Mouse (Mus musculus): Measurements from ENCODE around the gene Ift88. TPM values are rescaled to one million over a fixed set of nuclear protein-coding genes. Genes with fewer than 3 reads are reported as not detected.

Ift88 gene
- total and polyA plus RNA-seq, 2 experiments from 2014 or later, result 17.5 to 22.0 TPM

DNA sequence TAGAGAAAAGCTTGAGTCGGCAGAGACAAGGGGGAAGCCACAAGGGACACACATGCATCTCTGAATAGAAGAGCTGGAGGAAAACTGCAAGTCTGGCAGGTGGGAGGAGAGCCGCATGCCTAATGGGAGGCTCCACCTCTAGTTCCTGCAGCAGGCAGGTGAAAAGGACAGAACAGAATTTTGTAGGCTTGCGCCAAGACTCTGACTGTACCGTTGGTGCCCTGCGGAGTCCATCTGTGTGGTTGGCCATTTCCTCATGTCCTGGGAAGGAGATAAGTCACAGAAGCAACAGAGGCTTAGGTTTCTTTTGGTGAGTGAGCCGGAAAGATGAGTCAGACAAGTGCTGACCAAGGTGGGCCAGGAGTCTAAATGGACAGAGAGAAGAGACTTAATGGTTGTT is 79.9 kb downstream of the Ift88 start:
- no peak for TF ChIP-seq CTCF (IDR thresholded peaks at IDR 0.05)
- Histone ChIP-seq H3K4me3 (ENCODE audit: low read depth, low read length) (no peak overlapping the region), H3K36me3 (ENCODE audit: insufficient read depth, low read length) (peaks cover 5% of the 10 kb centered on the region), H3K27ac (ENCODE audit: low read depth, low read length) (no peak overlapping the region), H3K4me2 (ENCODE audit: low read depth, low read length, poor library complexity, severe bottlenecking) (no peak overlapping the region), H3K9ac (replicated peaks; ENCODE audit: low read length, poor library complexity, severe bottlenecking) (no peak overlapping the region), H3K27me3 (ENCODE audit: insufficient read depth, low read length) (no peaks in the 10 kb centered on the region), H3K4me1 (ENCODE audit: insufficient read depth, low read length) (no peaks in the 10 kb centered on the region), H3K9me3 (ENCODE audit: low read length) (no peaks in the 10 kb centered on the region)
- DNase-seq (ENCODE audit: low spot score), result no peak
- WGBS, result 89% methylated on average over 6 of the region's 6 CpGs
- no peak for ATAC-seq (ENCODE audit: low FRiP score)

DNA sequence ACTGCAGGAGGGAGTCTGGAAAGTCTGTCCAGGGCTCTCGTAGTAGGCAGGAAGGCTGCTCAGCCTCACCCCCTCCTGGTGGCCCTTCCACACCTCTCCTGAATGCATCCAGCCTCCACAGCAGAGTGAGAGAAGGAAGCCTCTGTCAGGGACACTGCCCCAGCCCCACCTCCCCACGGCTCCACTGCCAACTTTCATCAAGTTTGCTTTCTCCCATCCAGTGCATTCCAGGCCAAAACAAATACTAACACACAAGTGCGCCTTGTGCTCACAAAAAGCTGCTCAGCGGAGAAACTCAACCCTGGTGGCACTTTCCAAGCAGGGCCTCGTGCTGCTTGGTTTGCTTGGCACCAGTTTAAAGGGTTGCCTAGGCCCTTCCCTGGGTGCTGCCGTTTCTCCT is 85.7 kb downstream of the Ift88 start:
- peak; percentile 71 for DNase-seq (ENCODE audit: low spot score)
- Histone ChIP-seq H3K36me3 (ENCODE audit: insufficient read depth, low read length) (0 out of 2 replicates have a peak, but pooled peaks cover 4% of the 10 kb centered on the region), H3K4me3 (ENCODE audit: low read depth, low read length) (no peak overlapping the region), H3K4me2 (ENCODE audit: low read depth, low read length, poor library complexity, severe bottlenecking) (no peak overlapping the region), H3K9me3 (ENCODE audit: low read length) (no peaks in the 10 kb centered on the region), H3K27ac (ENCODE audit: low read depth, low read length) (no peak overlapping the region), H3K9ac (replicated peaks; ENCODE audit: low read length, poor library complexity, severe bottlenecking) (no peak overlapping the region), H3K4me1 (ENCODE audit: insufficient read depth, low read length) (no peaks in the 10 kb centered on the region), H3K27me3 (ENCODE audit: insufficient read depth, low read length) (no peaks in the 10 kb centered on the region)
- peak; percentile 82 for ATAC-seq (ENCODE audit: low FRiP score)
- WGBS, result 70% methylated on average over 6 of the region's 6 CpGs
- peak; percentile 43 for TF ChIP-seq CTCF (IDR thresholded peaks at IDR 0.05)

DNA sequence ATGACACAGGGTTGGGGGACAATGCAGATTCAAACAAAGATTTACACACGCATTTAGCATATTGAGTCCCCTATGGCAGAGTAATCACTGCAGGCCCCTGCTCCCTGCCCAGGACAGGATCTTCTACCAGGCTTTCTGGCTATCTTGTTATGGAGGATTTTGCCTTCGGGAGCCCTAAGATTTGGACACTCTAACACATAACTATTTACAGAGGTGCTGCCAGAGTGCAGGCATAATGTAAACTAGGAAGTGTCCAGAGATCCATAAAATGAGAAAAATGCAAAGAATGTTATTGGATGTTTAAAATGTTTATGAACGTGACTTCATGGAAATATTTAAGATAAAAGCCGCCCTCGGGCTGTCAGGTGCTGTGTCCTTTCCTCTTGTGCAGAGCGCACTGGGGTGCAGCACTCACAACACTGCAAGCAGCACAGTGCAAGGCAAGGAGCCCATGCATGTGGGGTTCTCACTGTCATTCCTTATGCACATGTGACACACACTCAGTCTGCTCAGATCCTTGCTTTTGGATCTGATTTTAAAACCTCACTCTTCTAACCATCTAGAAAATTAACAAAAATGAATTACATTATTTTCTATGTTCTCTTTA is 91.4 kb downstream of the Ift88 start:
- Histone ChIP-seq H3K4me3 (ENCODE audit: low read depth, low read length) (no peak overlapping the region), H3K9me3 (ENCODE audit: low read length) (no peaks in the 10 kb centered on the region), H3K4me1 (ENCODE audit: insufficient read depth, low read length) (no peaks in the 10 kb centered on the region), H3K36me3 (ENCODE audit: insufficient read depth, low read length) (0 out of 2 replicates have a peak, but pooled peaks cover 4% of the 10 kb centered on the region), H3K27me3 (ENCODE audit: insufficient read depth, low read length) (no peaks in the 10 kb centered on the region), H3K4me2 (ENCODE audit: low read depth, low read length, poor library complexity, severe bottlenecking) (no peak overlapping the region), H3K9ac (replicated peaks; ENCODE audit: low read length, poor library complexity, severe bottlenecking) (no peak overlapping the region), H3K27ac (ENCODE audit: low read depth, low read length) (no peak overlapping the region)
- no peak for DNase-seq (ENCODE audit: low spot score)
- WGBS, result 91% methylated on average over 6 of the region's 6 CpGs
- no peak for ATAC-seq (ENCODE audit: low FRiP score)
- no peak for TF ChIP-seq CTCF (IDR thresholded peaks at IDR 0.05)

DNA sequence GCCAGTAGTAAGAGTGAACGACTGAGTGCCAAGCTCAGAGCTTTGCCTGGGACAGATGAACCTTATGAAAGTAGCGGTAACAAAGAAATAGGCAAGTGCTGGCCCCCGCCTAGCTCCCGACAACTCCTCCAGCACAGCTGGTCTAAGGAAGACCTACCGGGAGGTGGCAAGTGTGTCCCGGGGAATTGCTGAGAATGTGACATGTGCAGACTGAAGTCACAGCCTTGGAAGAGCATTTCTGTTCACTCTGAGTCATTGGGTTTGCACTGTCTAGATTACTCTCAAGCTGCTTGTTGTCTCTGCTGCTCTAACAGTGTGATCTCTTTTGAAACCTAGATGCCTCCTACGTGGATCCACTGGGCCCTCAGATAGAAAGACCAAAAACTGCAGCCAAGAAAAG is 93.1 kb downstream of the Ift88 start:
- Histone ChIP-seq H3K27me3 (ENCODE audit: insufficient read depth, low read length) (no peaks in the 10 kb centered on the region), H3K4me3 (ENCODE audit: low read depth, low read length) (no peak overlapping the region), H3K4me1 (ENCODE audit: insufficient read depth, low read length) (no peaks in the 10 kb centered on the region), H3K9me3 (ENCODE audit: low read length) (no peaks in the 10 kb centered on the region), H3K9ac (replicated peaks; ENCODE audit: low read length, poor library complexity, severe bottlenecking) (no peak overlapping the region), H3K36me3 (ENCODE audit: insufficient read depth, low read length) (0 out of 2 replicates have a peak, but pooled peaks cover 1% of the 10 kb centered on the region), H3K4me2 (ENCODE audit: low read depth, low read length, poor library complexity, severe bottlenecking) (no peak overlapping the region), H3K27ac (ENCODE audit: low read depth, low read length) (no peak overlapping the region)
- DNase-seq (ENCODE audit: low spot score) (no peak), ATAC-seq (ENCODE audit: low FRiP score) (no peak)
- no peak for TF ChIP-seq CTCF (IDR thresholded peaks at IDR 0.05)
- WGBS, result 88% methylated on average over 7 of the region's 7 CpGs

DNA sequence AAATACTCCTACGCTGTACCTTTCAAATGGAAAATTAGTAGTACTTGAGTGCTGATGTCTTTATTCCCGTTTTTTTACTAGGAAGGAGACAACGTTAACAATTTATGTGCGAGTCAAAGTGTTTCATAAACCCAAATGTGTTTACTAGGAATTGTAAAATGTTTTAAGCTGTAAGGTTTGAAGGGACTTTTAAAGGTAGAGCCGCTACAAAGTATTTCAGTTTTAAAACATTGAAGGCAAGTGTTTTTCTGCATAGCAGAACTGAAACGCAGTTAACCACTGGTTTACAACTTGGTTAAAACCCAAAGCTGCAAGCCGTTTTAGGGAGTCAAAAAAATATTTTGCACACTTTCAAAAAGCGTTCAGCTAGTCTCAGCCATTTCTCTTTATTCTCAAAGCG is 99.9 kb downstream of the Ift88 start:
- no peak overlapping the region for H3K27ac ChIP-seq (ENCODE audit: low read depth, low read length)
- no peaks in the 10 kb centered on the region for H3K36me3 ChIP-seq (ENCODE audit: insufficient read depth, low read length)
- peak overlapping the region; percentile 81; the same call in 1 of the 2 replicates for H3K4me3 ChIP-seq (ENCODE audit: low read depth, low read length)

DNA sequence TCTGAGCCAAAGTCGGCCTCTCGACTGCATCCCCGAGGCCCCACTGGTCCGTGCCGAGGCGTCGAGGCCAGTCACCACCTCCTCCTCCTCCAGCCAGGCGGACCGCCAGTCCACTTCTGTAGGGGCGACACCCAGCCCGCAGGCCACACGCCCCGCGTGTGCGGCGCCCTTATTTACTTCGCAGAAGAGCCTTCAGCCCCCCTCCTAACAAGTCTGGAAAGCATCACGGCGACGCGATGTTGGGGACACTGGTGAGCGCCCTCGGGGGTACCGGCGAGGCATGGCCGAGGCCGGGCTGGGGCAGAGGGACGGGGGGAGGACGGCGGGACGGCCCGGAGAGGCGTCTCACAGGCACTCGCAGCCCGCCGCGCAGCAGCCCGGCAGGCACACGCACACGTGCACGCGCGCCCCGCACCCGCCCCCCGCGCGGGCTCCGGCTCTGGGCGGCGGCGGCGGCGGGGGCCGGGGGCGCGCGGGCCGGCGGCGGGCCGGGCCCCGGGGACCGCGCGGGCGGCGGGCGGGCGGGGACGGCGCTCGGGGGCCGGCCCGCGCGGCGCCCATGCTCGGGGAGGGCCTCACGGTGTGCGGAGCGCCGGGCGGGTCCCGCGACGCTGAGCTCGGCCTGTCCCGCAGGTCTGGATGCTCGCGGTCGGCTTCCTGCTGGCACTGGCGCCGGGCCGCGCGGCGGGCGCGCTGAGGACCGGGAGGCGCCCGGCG is 101.0 kb downstream of the Ift88 start, which contains the start of gene Il17d:
Gene Il17d, plus strand, starts transcription at position 107 of the 717 bp plus-strand sequence.
- DNase-seq (ENCODE audit: low spot score) (peak; percentile 48), ATAC-seq (ENCODE audit: low FRiP score) (peak; percentile 59)
- Histone ChIP-seq H3K4me2 (ENCODE audit: low read depth, low read length, poor library complexity, severe bottlenecking) (peak within 1 kb of the TSS; percentile 82), H3K9ac (replicated peaks; ENCODE audit: low read length, poor library complexity, severe bottlenecking) (peak within 1 kb of the TSS; percentile 90), H3K9me3 (ENCODE audit: low read length) (no peaks in the 10 kb centered on the region), H3K4me3 (ENCODE audit: low read depth, low read length) (peak within 1 kb of the TSS; percentile 81), H3K36me3 (ENCODE audit: insufficient read depth, low read length) (no peaks in the 10 kb centered on the region), H3K27me3 (ENCODE audit: insufficient read depth, low read length) (no peaks in the 10 kb centered on the region), H3K4me1 (ENCODE audit: insufficient read depth, low read length) (no peaks in the 10 kb centered on the region; the same call in 1 of the 2 replicates), H3K27ac (ENCODE audit: low read depth, low read length) (peak within 1 kb of the TSS; percentile 76)
- under 1% methylated on average over 35 of the region's 104 CpGs for WGBS
- no peak for TF ChIP-seq CTCF (IDR thresholded peaks at IDR 0.05)

More for the DNA sequence above, 99.9 kb downstream of the Ift88 start:
- peak overlapping the region; percentile 82 for H3K4me2 ChIP-seq (ENCODE audit: low read depth, low read length, poor library complexity, severe bottlenecking)
- WGBS, result 88% methylated on average over 9 of the region's 9 CpGs
- no peak for TF ChIP-seq CTCF (IDR thresholded peaks at IDR 0.05)
- H3K9ac ChIP-seq (replicated peaks; ENCODE audit: low read length, poor library complexity, severe bottlenecking), result 0 out of 2 replicates have a peak overlapping the region, but pooled peaks have one; percentile 90
- H3K9me3 ChIP-seq (ENCODE audit: low read length), result no peaks in the 10 kb centered on the region
- no peaks in the 10 kb centered on the region for H3K27me3 ChIP-seq (ENCODE audit: insufficient read depth, low read length)
- DNase-seq (ENCODE audit: low spot score) (no peak), ATAC-seq (ENCODE audit: low FRiP score) (no peak)
- no peaks in the 10 kb centered on the region; the same call in 1 of the 2 replicates for H3K4me1 ChIP-seq (ENCODE audit: insufficient read depth, low read length)
